Mouse (Mus musculus) megakaryocyte, embryonic 14.5 days (primary cell): ENCODE measurements around the gene Gid8. TPM values are rescaled to one million over a fixed set of nuclear protein-coding genes. Genes with fewer than 3 reads are reported as not detected.
A peak's percentile ranks its signal among the peaks of the same experiment; 100 is the strongest.

ENCODE experiments used
- H3K27me3 ChIP-seq: replicated peaks from 2 replicates; pipeline ENCODE3; 2012; ENCODE audit warnings: inconsistent platforms
- H3K36me3 ChIP-seq: replicated peaks from 2 replicates; pipeline ENCODE3; 2012; ENCODE audit warnings: low read length, inconsistent platforms, mixed read lengths
- H3K4me1 ChIP-seq: 2 replicates; pipeline ENCODE4 v1.6.1; 2012; ENCODE audit warnings: inconsistent platforms
- H3K4me3 ChIP-seq: replicated peaks from 2 replicates; pipeline ENCODE3; 2012; ENCODE audit warnings: moderate library complexity, mild to moderate bottlenecking, inconsistent platforms
- H3K9me3 ChIP-seq: 2 replicates; pipeline ENCODE4 v1.6.1; 2012; ENCODE audit warnings: inconsistent platforms
- FLI1 ChIP-seq: IDR thresholded peaks from 2 replicates; pipeline ENCODE4 v1.6.1; 2012; ENCODE audit warnings: low read length, inconsistent platforms, mixed read lengths
- GATA1 ChIP-seq: IDR thresholded peaks from 3 replicates; pipeline ENCODE4 v1.6.1; 2012; ENCODE audit warnings: mixed read lengths, low read length, inconsistent platforms, borderline replicate concordance
- polyA plus RNA-seq: library from polyadenylated mRNA; stranded (reverse); fragments of >175 nt; gene quantifications from 2 replicates; pipeline ENCODE4 v1.2.3, GENCODE M21; 2012; ENCODE audit warnings: low replicate concordance; ENCODE audit not compliant: insufficient read depth

The Gid8 gene
- 10.8 TPM in 1 of 2 replicates, not detected in the other for polyA plus RNA-seq

DNA sequence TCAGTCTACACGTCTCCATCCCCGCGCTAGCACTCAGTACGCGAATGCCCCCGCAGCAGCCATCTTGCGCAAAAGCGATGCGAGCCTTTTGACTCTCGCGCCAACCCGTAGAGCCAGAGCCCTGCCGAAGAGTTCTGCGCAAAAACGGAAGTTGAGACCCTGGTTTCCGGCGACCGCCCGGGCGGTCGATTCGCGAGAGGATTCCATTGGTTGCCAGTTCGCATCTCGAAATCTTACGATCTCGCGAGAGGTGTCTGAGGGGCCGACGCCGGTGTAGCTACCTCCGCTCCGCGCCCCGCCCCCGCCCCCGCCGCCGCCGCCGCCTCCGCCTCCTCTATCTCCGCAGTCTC lies at the start of gene Gid8, which contains the start of gene Dido1:
Gene Gid8 (plus strand): TSS at position 195 of the 350 bp plus-strand sequence.
Gene Dido1 (minus strand): TSS at position 77 of the 350 bp plus-strand sequence.
- H3K4me1 ChIP-seq, result peaks cover 54% of the 10 kb centered on the region
- TF ChIP-seq FLI1 (peak; percentile 16; the same call in 1 of the 2 replicates), GATA1 (no peak)

DNA sequence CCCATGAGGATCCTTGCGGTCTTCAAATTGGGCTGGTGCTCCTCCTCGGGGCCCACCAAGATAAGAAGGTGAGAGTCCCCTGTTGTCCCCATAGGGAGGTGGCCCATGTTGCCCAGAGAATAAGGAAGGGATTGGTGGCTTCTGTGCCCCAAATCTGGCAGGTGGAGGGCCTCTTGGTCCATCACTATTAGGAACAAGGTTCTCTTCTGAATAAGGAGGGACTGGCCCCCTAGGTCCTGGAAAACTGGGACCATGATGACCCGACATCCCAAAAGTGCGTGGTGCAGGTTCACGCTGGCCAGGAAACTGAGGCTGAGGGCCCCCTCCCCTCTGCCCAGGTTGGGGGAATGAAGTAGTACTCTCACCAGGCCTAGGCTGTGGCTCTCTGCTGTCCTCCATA lies 49.4 kb upstream of the Gid8 start:
- Histone ChIP-seq H3K9me3 (no peaks in the 10 kb centered on the region), H3K36me3 (peaks cover 61% of the 10 kb centered on the region), H3K27me3 (no peaks in the 10 kb centered on the region), H3K4me1 (peaks cover 10% of the 10 kb centered on the region), H3K4me3 (no peak overlapping the region)
- TF ChIP-seq FLI1 (no peak), GATA1 (no peak)

More for the DNA sequence above, at the start of gene Gid8, which contains the start of gene Dido1:
- H3K9me3 ChIP-seq, result no peaks in the 10 kb centered on the region
- H3K36me3 ChIP-seq, result peaks cover 40% of the 10 kb centered on the region
- peak within 1 kb of the TSS; percentile 97 for H3K4me3 ChIP-seq
- H3K27me3 ChIP-seq, result no peaks in the 10 kb centered on the region

DNA sequence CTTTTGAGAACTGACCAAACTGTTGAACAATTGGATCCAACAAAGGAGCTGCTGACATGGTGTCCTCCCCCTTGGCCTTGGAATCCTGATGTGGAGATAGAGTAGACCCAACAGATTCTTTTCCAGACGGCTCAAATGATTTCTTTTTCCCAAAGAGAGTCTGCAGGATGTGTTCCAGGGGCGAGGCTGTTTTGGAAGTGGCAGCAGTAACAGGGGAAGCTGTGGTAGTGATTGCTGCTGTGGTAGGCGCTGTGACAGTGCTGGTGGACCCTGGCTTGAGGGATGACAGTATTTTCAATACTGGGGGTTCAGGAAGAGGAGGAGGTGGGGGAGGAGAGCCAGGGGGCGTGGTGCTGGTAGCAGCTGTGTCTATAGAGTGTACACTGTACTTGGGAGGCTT lies 47.9 kb upstream of the Gid8 start:
- no peaks in the 10 kb centered on the region for H3K9me3 ChIP-seq
- peaks cover 76% of the 10 kb centered on the region for H3K36me3 ChIP-seq
- no peak for TF ChIP-seq FLI1
- TF ChIP-seq GATA1, result no peak
- H3K4me3 ChIP-seq, result no peak overlapping the region
- no peaks in the 10 kb centered on the region for H3K27me3 ChIP-seq
- H3K4me1 ChIP-seq, result peaks cover 5% of the 10 kb centered on the region

DNA sequence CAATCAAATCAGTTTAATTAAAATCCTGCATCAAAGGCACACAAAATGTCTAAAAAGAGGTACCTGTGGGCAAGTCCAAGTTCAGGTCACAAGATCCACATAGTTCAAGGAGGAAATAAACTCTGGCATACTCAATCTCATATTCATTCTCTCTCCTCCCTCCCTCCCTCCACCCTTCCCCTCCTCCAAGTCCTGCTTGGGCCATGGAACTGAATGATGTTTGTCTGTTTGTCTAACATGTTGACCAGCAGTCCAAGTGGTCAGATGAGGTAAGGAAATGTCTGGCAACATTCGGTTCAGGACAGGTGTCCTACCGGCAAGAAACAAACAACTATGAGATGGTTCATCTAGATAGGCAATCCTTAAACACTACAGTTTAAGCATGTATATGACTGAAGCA lies 33.2 kb upstream of the Gid8 start:
- Histone ChIP-seq H3K9me3 (no peaks in the 10 kb centered on the region), H3K4me1 (peaks cover 14% of the 10 kb centered on the region), H3K4me3 (no peak overlapping the region), H3K36me3 (peaks cover 68% of the 10 kb centered on the region), H3K27me3 (no peaks in the 10 kb centered on the region)
- TF ChIP-seq GATA1 (no peak), FLI1 (no peak)

DNA sequence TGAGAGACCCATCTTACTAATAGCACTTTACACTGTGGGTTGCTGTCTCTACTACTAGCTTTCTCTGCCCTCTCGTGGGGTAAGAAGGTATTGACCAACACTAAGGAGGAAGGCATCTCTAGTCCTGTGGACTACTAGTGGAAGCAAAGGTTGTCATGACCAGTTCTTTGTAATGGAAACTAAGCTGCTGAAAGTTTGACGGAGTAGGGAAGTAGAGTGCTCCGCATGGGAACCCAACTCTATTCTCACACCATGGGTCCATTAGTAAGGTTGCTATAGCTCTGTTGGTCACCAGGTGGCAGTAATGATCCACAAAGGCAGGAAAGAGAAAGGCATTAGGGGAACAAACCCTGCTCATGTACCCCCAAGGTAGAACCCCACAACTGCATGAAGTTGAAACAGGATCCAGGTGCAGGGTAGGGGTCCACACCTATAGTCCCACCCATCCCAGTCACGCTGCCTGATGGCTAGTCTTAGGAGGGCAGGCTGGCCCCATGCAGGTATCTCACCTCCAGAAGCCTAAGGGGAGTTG lies 31.2 kb upstream of the Gid8 start:
- Histone ChIP-seq H3K4me3 (no peak overlapping the region), H3K9me3 (no peaks in the 10 kb centered on the region), H3K27me3 (no peaks in the 10 kb centered on the region), H3K4me1 (peaks cover 7% of the 10 kb centered on the region), H3K36me3 (peaks cover 68% of the 10 kb centered on the region)
- TF ChIP-seq FLI1 (no peak), GATA1 (no peak)

DNA sequence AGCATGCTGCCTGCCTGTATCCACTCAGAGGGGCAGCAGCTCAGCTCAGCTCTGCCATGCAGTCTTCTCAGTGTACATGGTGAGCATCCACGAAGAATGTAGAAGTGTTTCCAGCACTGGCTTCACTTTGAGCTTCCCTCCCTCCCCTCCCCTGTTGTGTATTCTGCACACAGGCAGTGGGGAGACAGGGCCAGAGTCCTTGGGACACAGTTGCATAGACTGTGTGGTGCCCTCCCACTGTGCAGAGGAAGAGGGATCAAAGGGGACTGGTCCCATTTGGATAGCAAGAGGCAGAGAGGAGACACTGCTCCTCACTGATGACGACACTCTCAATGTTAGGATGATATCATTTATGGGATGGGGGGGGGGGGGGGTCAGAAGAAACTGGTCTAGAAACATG lies 28.7 kb upstream of the Gid8 start:
- Histone ChIP-seq H3K36me3 (peaks cover 74% of the 10 kb centered on the region), H3K4me1 (peaks cover 7% of the 10 kb centered on the region), H3K27me3 (no peaks in the 10 kb centered on the region), H3K9me3 (no peaks in the 10 kb centered on the region), H3K4me3 (no peak overlapping the region)
- no peak for TF ChIP-seq FLI1
- TF ChIP-seq GATA1, result no peak

DNA sequence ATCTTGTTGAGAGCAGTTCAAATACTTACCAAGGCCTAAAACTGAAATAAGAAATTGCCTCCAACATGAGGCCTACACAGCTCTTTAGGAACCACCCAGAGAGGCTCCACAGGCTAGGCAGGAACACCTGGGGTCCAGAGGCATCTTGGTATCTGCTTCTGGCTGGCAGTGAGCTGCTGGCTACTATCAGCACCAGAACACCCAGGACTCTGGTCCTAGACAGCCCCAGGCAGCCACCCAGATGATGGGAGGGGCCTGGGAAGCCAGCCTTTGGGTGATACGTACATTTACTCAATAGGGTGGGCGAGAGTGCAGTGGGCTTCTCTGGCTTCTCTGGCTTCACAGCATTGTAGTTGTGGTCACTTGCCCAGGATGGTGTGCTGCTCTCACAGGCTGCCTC lies 26.4 kb upstream of the Gid8 start:
- Histone ChIP-seq H3K36me3 (peaks cover 95% of the 10 kb centered on the region), H3K9me3 (no peaks in the 10 kb centered on the region), H3K27me3 (no peaks in the 10 kb centered on the region), H3K4me1 (peaks cover 6% of the 10 kb centered on the region), H3K4me3 (no peak overlapping the region)
- TF ChIP-seq GATA1 (no peak), FLI1 (no peak)

DNA sequence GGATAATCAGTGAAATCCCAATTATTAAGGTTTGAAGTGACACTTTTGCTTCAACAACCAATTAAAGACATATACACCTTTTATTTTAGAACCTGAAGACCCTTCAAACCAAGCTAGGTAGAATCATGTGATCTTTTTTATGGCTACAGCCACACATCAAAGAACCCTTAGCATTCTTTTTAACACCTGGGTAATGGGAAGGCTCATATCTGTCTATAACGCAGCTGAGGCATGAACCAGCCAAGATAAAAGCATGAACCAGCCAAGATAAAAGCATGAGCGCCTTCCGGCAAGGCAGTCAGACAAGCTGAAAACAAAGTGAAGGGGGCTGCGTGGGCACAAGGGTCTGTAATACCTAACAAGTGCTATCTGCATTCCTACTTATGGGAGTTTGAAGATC lies 25.9 kb upstream of the Gid8 start:
- H3K9me3 ChIP-seq, result no peaks in the 10 kb centered on the region
- H3K36me3 ChIP-seq, result peaks cover 97% of the 10 kb centered on the region
- H3K4me3 ChIP-seq, result no peak overlapping the region
- peaks cover 4% of the 10 kb centered on the region for H3K4me1 ChIP-seq
- no peaks in the 10 kb centered on the region for H3K27me3 ChIP-seq
- TF ChIP-seq FLI1 (no peak), GATA1 (no peak)

DNA sequence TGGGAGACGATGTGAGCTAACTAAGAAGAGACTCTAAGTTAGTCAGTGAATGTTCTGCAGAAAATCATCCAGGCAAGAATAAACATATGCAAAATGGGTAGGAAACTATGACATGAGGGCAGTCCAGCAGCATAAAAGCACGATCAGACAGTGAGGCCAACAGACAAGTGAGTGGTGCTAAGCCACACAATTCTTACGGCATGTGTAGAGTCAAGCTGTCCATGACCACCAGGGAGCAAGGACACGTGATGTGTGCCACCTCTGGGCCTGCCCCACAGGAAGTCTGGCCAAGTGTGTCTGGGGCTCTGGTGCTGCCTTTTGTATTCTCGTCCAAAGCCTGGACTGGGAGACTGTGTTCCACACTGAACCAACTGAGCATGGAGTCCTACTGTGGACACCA lies 20.1 kb upstream of the Gid8 start:
- peak overlapping the region; percentile 12 for H3K4me3 ChIP-seq
- peaks cover 68% of the 10 kb centered on the region for H3K36me3 ChIP-seq
- TF ChIP-seq FLI1, result no peak
- TF ChIP-seq GATA1, result no peak
- peaks cover 62% of the 10 kb centered on the region for H3K4me1 ChIP-seq
- no peaks in the 10 kb centered on the region for H3K27me3 ChIP-seq
- H3K9me3 ChIP-seq, result no peaks in the 10 kb centered on the region

DNA sequence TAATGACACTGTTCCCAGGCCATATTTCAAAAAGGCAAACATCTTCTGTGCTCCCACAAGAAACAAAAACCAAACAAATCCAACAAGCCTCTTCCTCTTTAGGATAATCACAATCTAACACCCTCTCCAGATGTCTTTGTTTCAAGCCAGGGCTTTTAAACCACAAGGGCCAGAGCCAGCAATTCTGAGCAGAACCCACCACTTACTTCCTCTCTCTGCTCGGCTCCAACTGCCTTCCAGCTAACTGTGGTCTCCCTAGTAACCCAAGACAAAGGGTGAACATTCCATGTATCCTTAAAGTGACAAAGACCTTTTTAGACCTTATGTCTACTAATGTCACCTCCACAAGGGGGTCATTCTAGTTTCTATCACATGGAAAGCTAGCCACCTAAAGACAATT lies 17.3 kb upstream of the Gid8 start:
- Histone ChIP-seq H3K36me3 (peaks cover 40% of the 10 kb centered on the region), H3K4me3 (peak overlapping the region; percentile 67), H3K27me3 (no peaks in the 10 kb centered on the region), H3K9me3 (no peaks in the 10 kb centered on the region), H3K4me1 (peaks cover 90% of the 10 kb centered on the region)
- no peak for TF ChIP-seq FLI1
- TF ChIP-seq GATA1, result no peak

DNA sequence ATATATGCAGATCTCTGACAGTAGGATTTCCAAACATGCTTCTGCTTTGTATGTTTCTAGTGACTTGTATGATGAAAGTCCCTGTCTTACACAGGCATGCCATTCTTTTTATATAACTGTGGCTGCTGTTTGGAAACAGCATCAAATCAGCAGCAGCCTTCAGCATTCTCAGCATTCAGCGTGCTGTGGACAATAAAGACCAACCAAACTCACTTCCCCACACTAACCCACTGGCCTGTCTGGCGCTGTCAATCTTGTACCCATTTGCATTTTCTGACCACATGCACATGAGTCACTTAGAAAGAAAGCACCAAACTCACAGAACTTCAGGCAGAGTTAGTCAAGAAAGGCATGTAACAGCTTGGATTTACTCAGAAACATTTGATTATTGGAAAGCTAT lies 14.7 kb upstream of the Gid8 start:
- H3K4me1 ChIP-seq, result peaks cover 100% of the 10 kb centered on the region
- H3K9me3 ChIP-seq, result no peaks in the 10 kb centered on the region
- no peaks in the 10 kb centered on the region for H3K27me3 ChIP-seq
- peak overlapping the region; percentile 53 for H3K4me3 ChIP-seq
- peaks cover 14% of the 10 kb centered on the region for H3K36me3 ChIP-seq
- TF ChIP-seq GATA1, result no peak
- no peak for TF ChIP-seq FLI1
